Mouse (Mus musculus) lung, adult 2 months (tissue): ENCODE results near the gene Ankrd27. TPM values are rescaled to one million over a fixed set of nuclear protein-coding genes. Genes with fewer than 3 reads are reported as not detected.
A peak's percentile ranks its signal among the peaks of the same experiment; 100 is the strongest.

Experiments
- DNase-seq: peaks from one replicate; pipeline ENCODE4 v3.0.0; 2022
- H3K4me1 ChIP-seq: fragments of 200-500 bp; 2 replicates; pipeline ENCODE4 v1.6.1; 2011; ENCODE audit warnings: low read length; ENCODE audit not compliant: control insufficient read depth, insufficient read depth
- H3K4me3 ChIP-seq: fragments of 200-500 bp; replicated peaks from 2 replicates; pipeline ENCODE3; 2011; ENCODE audit warnings: low read depth, mild to moderate bottlenecking, control low read depth, low read length; ENCODE audit errors: extremely low read depth
- CTCF ChIP-seq: fragments of 200-500 bp; IDR thresholded peaks from 2 replicates; pipeline ENCODE4 v1.5.1; 2011; ENCODE audit warnings: mild to moderate bottlenecking, low read length, control low read depth; ENCODE audit not compliant: insufficient read depth
- POLR2A ChIP-seq: fragments of 200-500 bp; IDR thresholded peaks from 2 replicates; pipeline ENCODE4 v1.6.1; 2011; ENCODE audit warnings: low read depth, mild to moderate bottlenecking, control low read depth, low read length, borderline replicate concordance; ENCODE audit errors: extremely low read depth
- WGBS: fragments of 180-500 bp; shearing (Covaris S2); methylation state at CpG from one replicate; pipeline ENCODE4 v1.1.7; 2018; 5-methylcytosine and 5-hydroxymethylcytosine counted together
- polyA plus RNA-seq: library from polyadenylated mRNA; depleted of rRNA; stranded (reverse); fragments of >200 nt; gene quantifications from 2 replicates; pipeline ENCODE4 v1.2.3, GENCODE M21; 2012

Ankrd27 gene
- polyA plus RNA-seq, 1 experiment: 28.7 TPM

GRCm38 (mm10) chr7:35583476-35584025, 2.5 kb upstream of the Ankrd27 start:
- Histone ChIP-seq H3K4me3 (no peak overlapping the region), H3K4me1 (peaks cover 9% of the 10 kb centered on the region)
- TF ChIP-seq CTCF (no peak), POLR2A (no peak)
- no peak for DNase-seq
- 23% methylated on average over 11 of the region's 11 CpGs for WGBS

- H3K4me1 ChIP-seq: peaks cover 9% of the 10 kb centered on the region
- TF ChIP-seq POLR2A: no peak
- no peak for TF ChIP-seq CTCF
- DNase-seq: peak; percentile 38
- H3K4me3 ChIP-seq: peak overlapping the region; percentile 65
- WGBS: 8% methylated on average over 36 of the region's 36 CpGs
These were observed 1.8 kb upstream of the Ankrd27 start for GRCm38 (mm10) chr7:35584068-35584785.

GRCm38 (mm10) chr7:35584786-35585190, 1.3 kb upstream of the Ankrd27 start:
- WGBS: under 1% methylated on average over 50 of the region's 50 CpGs
- Histone ChIP-seq H3K4me1 (peaks cover 9% of the 10 kb centered on the region), H3K4me3 (peak overlapping the region; percentile 65)
- TF ChIP-seq POLR2A (no peak), CTCF (no peak)
- no peak for DNase-seq

GRCm38 (mm10) chr7:35585191-35586054, 621 bp upstream of the Ankrd27 start, which contains the start of gene Rgs9bp:
TSS of gene Rgs9bp (minus strand) at chr7:35585582.
- TF ChIP-seq POLR2A: 0 out of 2 replicates have a peak, but pooled peaks have one; percentile 9
- no peak for TF ChIP-seq CTCF
- peaks cover 9% of the 10 kb centered on the region for H3K4me1 ChIP-seq
- H3K4me3 ChIP-seq: peak within 1 kb of the TSS; percentile 89
- DNase-seq: peak; percentile 47
- WGBS: 1% methylated on average over 45 of the region's 45 CpGs

GRCm38 (mm10) chr7:35586906-35587445, 932 bp downstream of the Ankrd27 start:
- DNase-seq: no peak
- no peak for TF ChIP-seq CTCF
- no peak for TF ChIP-seq POLR2A
- WGBS: 19% methylated on average over 15 of the region's 15 CpGs
- Histone ChIP-seq H3K4me3 (peak overlapping the region; percentile 24), H3K4me1 (peaks cover 9% of the 10 kb centered on the region)

GRCm38 (mm10) chr7:35587728-35588127, 1.7 kb downstream of the Ankrd27 start:
- TF ChIP-seq CTCF (no peak), POLR2A (no peak)
- no peak for DNase-seq

GRCm38 (mm10) chr7:35588680-35589428, 2.8 kb downstream of the Ankrd27 start:
- no peak overlapping the region for H3K4me3 ChIP-seq
- H3K4me1 ChIP-seq: peaks cover 9% of the 10 kb centered on the region
- DNase-seq: no peak
- no peak for TF ChIP-seq CTCF
- TF ChIP-seq POLR2A: no peak
- 64% methylated on average over 9 of the region's 9 CpGs for WGBS

More at GRCm38 (mm10) chr7:35587728-35588127, 1.7 kb downstream of the Ankrd27 start:
- no peak overlapping the region for H3K4me3 ChIP-seq
- peaks cover 9% of the 10 kb centered on the region for H3K4me1 ChIP-seq
- WGBS: 60% methylated on average over 5 of the region's 5 CpGs

- TF ChIP-seq CTCF (no peak), POLR2A (no peak)
- DNase-seq: no peak
- 69% methylated on average over 7 of the region's 7 CpGs for WGBS
- Histone ChIP-seq H3K4me1 (peaks cover 9% of the 10 kb centered on the region), H3K4me3 (no peak overlapping the region)
These were observed 3.4 kb downstream of the Ankrd27 start for GRCm38 (mm10) chr7:35589485-35589884.
